ENCODE assay signal across 9 mouse cellular contexts in genomic region chr17:13737336-13737735, GRCm38 (mm10). TPM values are rescaled to one million over a fixed set of nuclear protein-coding genes. Genes with fewer than 3 reads are reported as not detected.
A peak's percentile ranks its signal among the peaks of the same experiment; 100 is the strongest.
DNase-seq lines count a peak whose midpoint lies in the region; ATAC-seq lines count a peak whose summit lies in the region.
"Had no signal": no experiment of that assay in that cellular context is flagged by ENCODE, and none has a peak within 500 bp of the region (broad histone marks: within the 10 kb centered on the region; RNA-seq: fewer than 3 reads in every experiment).

No protein-coding gene starts in this region.

- intact Hi-C loops in left cerebral cortex, postnatal 14 days (cut with DNase I) = no loop called here

- H3K4me3 ChIP-seq in limb, embryonic 12.5 days (replicated peaks) = no peak overlapping the region
- no peak overlapping the region for H3K4me3 ChIP-seq in intestine, embryonic 15.5 days (replicated peaks)

- 73% methylated on average over 6 of the region's 6 CpGs for WGBS in limb, embryonic 12.5 days
- WGBS in intestine, embryonic 15.5 days = 59% methylated on average over 6 of the region's 6 CpGs

- peak; percentile 24 to 28 for DNase-seq in cerebellum, adult 18-20 months
- no peak for DNase-seq in cerebellum, adult 11 months
- DNase-seq in left cerebral cortex, adult 18-20 months (ENCODE audit: low spot score in 2 of 2) = peak; percentile 24 to 29
- DNase-seq in left cerebral cortex, postnatal 14 days (ENCODE audit: low spot score in 2 of 2) = no peak
- DNase-seq in cerebellum, postnatal 36 days = peak; percentile 18 to 23
- no peak for DNase-seq in liver
- DNase-seq: spleen, adult 18-20 months had no signal

- no peaks in the 10 kb centered on the region for H3K9me3 ChIP-seq in limb, embryonic 12.5 days
- H3K9me3 ChIP-seq in intestine, embryonic 15.5 days = no peaks in the 10 kb centered on the region

- 0 out of 2 replicates have a peak, but pooled peaks cover 2% of the 10 kb centered on the region for H3K27me3 ChIP-seq in limb, embryonic 12.5 days
- H3K27me3 ChIP-seq in intestine, embryonic 15.5 days (replicated peaks) = no peaks in the 10 kb centered on the region

- peaks cover 16% of the 10 kb centered on the region for H3K4me1 ChIP-seq in limb, embryonic 12.5 days (replicated peaks)
- H3K4me1 ChIP-seq in intestine, embryonic 15.5 days (replicated peaks) = peaks cover 9% of the 10 kb centered on the region

- no peak for ATAC-seq in limb, embryonic 12.5 days (ENCODE audit: insufficient number of reproducible peaks, insufficient read depth, low FRiP score, low TSS enrichment, low read depth)
- no peak for ATAC-seq in intestine, embryonic 15.5 days

- H3K9ac ChIP-seq in limb, embryonic 12.5 days (replicated peaks) = no peak overlapping the region
- H3K9ac ChIP-seq in intestine, embryonic 15.5 days = no peak overlapping the region

- H3K27ac ChIP-seq in limb, embryonic 12.5 days = 0 out of 2 replicates have a peak overlapping the region, but pooled peaks have one; percentile 23
- H3K27ac ChIP-seq in intestine, embryonic 15.5 days = no peak overlapping the region

- no peak overlapping the region for H3K4me2 ChIP-seq in limb, embryonic 12.5 days
- H3K4me2 ChIP-seq in intestine, embryonic 15.5 days (replicated peaks) = no peak overlapping the region

- no peaks in the 10 kb centered on the region for H3K36me3 ChIP-seq in limb, embryonic 12.5 days
- H3K36me3 ChIP-seq in intestine, embryonic 15.5 days = no peaks in the 10 kb centered on the region

RNA-seq across cellular contexts. Expression of gene Afdn, which starts 23.0 kb away (rescaled TPM):
- 100 to 1,000 TPM; 114 TPM for total RNA-seq in left cerebral cortex, adult 18-20 months (2021)
- 100 to 1,000 TPM; 120 to 122 TPM for total RNA-seq in left cerebral cortex, postnatal 14 days (2021)
- 68.6 and 76.5 TPM in 2 replicates for polyA plus RNA-seq in limb, embryonic 12.5 days (2016; fragmentation: Nextera tagmentation; extraction: Ambion mirVana)
- polyA plus RNA-seq in intestine, embryonic 15.5 days (2015; fragmentation: Nextera tagmentation; extraction: Ambion mirVana) = 76.6 and 84.9 TPM in 2 replicates

RNA-seq across cellular contexts. Expression of gene Tcte2, which starts 24.3 kb away (rescaled TPM):
- total RNA-seq in left cerebral cortex, adult 18-20 months (2021) = 10 to 100 TPM; 22.2 to 25.0 TPM
- 10 to 100 TPM; 12.9 to 15.9 TPM for total RNA-seq in left cerebral cortex, postnatal 14 days (2021)
- polyA plus RNA-seq in limb, embryonic 12.5 days (2016; fragmentation: Nextera tagmentation; extraction: Ambion mirVana) = 4.8 and 5.7 TPM in 2 replicates
- 3.9 and 6.0 TPM in 2 replicates for polyA plus RNA-seq in intestine, embryonic 15.5 days (2015; fragmentation: Nextera tagmentation; extraction: Ambion mirVana)

Comparison
In these comparisons a context has a peak if more than half of its experiments do, and no peak if none do; other contexts are left out.
1. DNase-seq: peak in cerebellum, adult 18-20 months (2 of 2), left cerebral cortex, adult 18-20 months (2 of 2) and cerebellum, postnatal 36 days (2 of 2); none in cerebellum, adult 11 months (single experiment), left cerebral cortex, postnatal 14 days (0 of 2) and liver (single experiment).